ENCODE assay signal across 8 mouse cellular contexts in genomic region chr2:166153891-166154711, GRCm38 (mm10). TPM values are rescaled to one million over a fixed set of nuclear protein-coding genes. Genes with fewer than 3 reads are reported as not detected.
DNase-seq lines count a peak whose midpoint lies in the region; ATAC-seq and TF ChIP-seq lines count a peak whose summit lies in the region.

No protein-coding gene starts in this region.

- peak; percentile 6; the same call in 1 of the 2 replicates for ATAC-seq in lung, embryonic 16.5 days (ENCODE audit: low read depth)
- ATAC-seq in liver, embryonic 11.5 days (replicated peaks; ENCODE audit: low FRiP score) = no peak
- ATAC-seq in stomach, embryonic 14.5 days (ENCODE audit: insufficient number of reproducible peaks, insufficient read depth, low FRiP score, low read depth) = 0 out of 2 replicates have a peak, but pooled peaks have one; percentile 17

- H3K4me2 ChIP-seq in lung, embryonic 16.5 days (ENCODE audit: low read depth, low read length) = peak overlapping the region; percentile 100
- H3K4me2 ChIP-seq in liver, embryonic 11.5 days = peak overlapping the region; percentile 73
- peak overlapping the region; percentile 52 for H3K4me2 ChIP-seq in stomach, embryonic 14.5 days (replicated peaks; ENCODE audit: low read depth, low read length)

- WGBS in lung, embryonic 16.5 days = under 1% methylated on average over 51 of the region's 51 CpGs
- under 1% methylated on average over 51 of the region's 51 CpGs for WGBS in liver, embryonic 11.5 days
- whole genome bisulfite sequencing in stomach, embryonic 14.5 days = under 1% methylated on average over 51 of the region's 51 CpGs

- peaks cover 46% of the 10 kb centered on the region for H3K4me1 ChIP-seq in lung, embryonic 16.5 days (replicated peaks; ENCODE audit: control insufficient read depth, insufficient read depth, low read length)
- peaks cover 6% of the 10 kb centered on the region for H3K4me1 ChIP-seq in cortical plate, adult 2 months (ENCODE audit: control insufficient read depth, insufficient read depth, low read length)
- H3K4me1 ChIP-seq in liver, embryonic 11.5 days (replicated peaks; ENCODE audit: control insufficient read depth, insufficient read depth, low read length) = peaks cover 3% of the 10 kb centered on the region; the same call in 1 of the 2 replicates
- peaks cover 57% of the 10 kb centered on the region for H3K4me1 ChIP-seq in stomach, embryonic 14.5 days (ENCODE audit: control insufficient read depth, insufficient read depth, low read length)

- intact Hi-C loops in heart, postnatal 10 days (cut with DNase I) = loop anchor here (2.0 kb wide), 1 partner anchor 69 kb away; no protein-coding TSS in a partner anchor

- no peak for TF ChIP-seq CTCF in cortical plate, adult 2 months (IDR thresholded peaks at IDR 0.05; ENCODE audit: extremely low read depth, insufficient read depth, low read length)

- H3K9ac ChIP-seq in lung, embryonic 16.5 days (ENCODE audit: low read length) = peak overlapping the region; percentile 71
- H3K9ac ChIP-seq in liver, embryonic 11.5 days (ENCODE audit: low read depth, low read length) = peak overlapping the region; percentile 70
- peak overlapping the region; percentile 96 for H3K9ac ChIP-seq in stomach, embryonic 14.5 days (replicated peaks; ENCODE audit: low read depth, low read length)

- peaks cover 26% of the 10 kb centered on the region for H3K27me3 ChIP-seq in lung, embryonic 16.5 days (ENCODE audit: control insufficient read depth, insufficient read depth, low read depth, low read length)
- peaks cover 50% of the 10 kb centered on the region for H3K27me3 ChIP-seq in liver, embryonic 11.5 days (replicated peaks; ENCODE audit: control insufficient read depth, insufficient read depth, low read length)
- H3K27me3 ChIP-seq in stomach, embryonic 14.5 days (ENCODE audit: control insufficient read depth, insufficient read depth, low read length) = no peaks in the 10 kb centered on the region

- no peak for TF ChIP-seq POLR2A in cortical plate, adult 2 months (IDR thresholded peaks at IDR 0.05; ENCODE audit: extremely low read depth, insufficient read depth, low read length)

- H3K27ac ChIP-seq in lung, embryonic 16.5 days (ENCODE audit: low read length) = no peak overlapping the region
- peak overlapping the region; percentile 89 for H3K27ac ChIP-seq in cortical plate, adult 2 months (ENCODE audit: insufficient read depth, low read length)
- H3K27ac ChIP-seq in liver, embryonic 11.5 days (ENCODE audit: low read depth, low read length) = peak overlapping the region; percentile 76
- peak overlapping the region; percentile 97 for H3K27ac ChIP-seq in stomach, embryonic 14.5 days (ENCODE audit: low read length)

- H3K36me3 ChIP-seq in lung, embryonic 16.5 days (ENCODE audit: control insufficient read depth, insufficient read depth, low read length) = no peaks in the 10 kb centered on the region
- no peaks in the 10 kb centered on the region for H3K36me3 ChIP-seq in liver, embryonic 11.5 days (ENCODE audit: control insufficient read depth, insufficient read depth, low read length)
- no peaks in the 10 kb centered on the region for H3K36me3 ChIP-seq in stomach, embryonic 14.5 days (ENCODE audit: control insufficient read depth, insufficient read depth, low read length)

- H3K4me3 ChIP-seq in lung, embryonic 16.5 days (ENCODE audit: low read length) = peak overlapping the region; percentile 66
- H3K4me3 ChIP-seq in cortical plate, adult 2 months (ENCODE audit: insufficient read depth, low read length) = peak overlapping the region; percentile 53
- H3K4me3 ChIP-seq in liver, embryonic 11.5 days (ENCODE audit: low read depth, low read length) = peak overlapping the region; percentile 58
- H3K4me3 ChIP-seq in stomach, embryonic 14.5 days (ENCODE audit: low read depth, low read length) = peak overlapping the region; percentile 83

- no peaks in the 10 kb centered on the region for H3K9me3 ChIP-seq in lung, embryonic 16.5 days (ENCODE audit: control insufficient read depth, low read length)
- H3K9me3 ChIP-seq in liver, embryonic 11.5 days (ENCODE audit: control insufficient read depth, low read length) = no peaks in the 10 kb centered on the region
- H3K9me3 ChIP-seq in stomach, embryonic 14.5 days (ENCODE audit: control insufficient read depth, low read depth, low read length) = no peaks in the 10 kb centered on the region

- DNase-seq in lung, adult 18-20 months = no peak
- DNase-seq in heart, postnatal 10 days = peak; percentile 61
- DNase-seq in liver, embryonic 11.5 days (ENCODE audit: low spot score) = peak; percentile 69
- DNase-seq in right cerebral cortex, postnatal 10 days (ENCODE audit: low spot score in 2 of 2) = no peak
- no peak for DNase-seq in layer of hippocampus, postnatal 36 days

RNA-seq across cellular contexts. Expression of gene Sulf2, which starts 1.4 kb away (rescaled TPM):
- 23.8 and 28.2 TPM in 2 replicates for polyA plus RNA-seq in lung, embryonic 16.5 days (2015; fragmentation: Nextera tagmentation; extraction: Ambion mirVana)
- 69.5 and 75.0 TPM in 2 replicates for polyA plus RNA-seq in cortical plate, adult 2 months (2012; rRNA removed)
- total RNA-seq in heart, postnatal 10 days (2021) = 10 to 100 TPM; 84.5 to 88.7 TPM
- 30.3 and 32.4 TPM in 2 replicates for polyA plus RNA-seq in liver, embryonic 11.5 days (2014; fragmentation: Nextera tagmentation; extraction: Ambion mirVana)
- 233 and 235 TPM in 2 replicates for polyA plus RNA-seq in stomach, embryonic 14.5 days (2014; fragmentation: Nextera tagmentation; extraction: Ambion mirVana)
- total RNA-seq in layer of hippocampus, postnatal 36 days (2021) = 100 to 1,000 TPM; 110 to 111 TPM

Comparison
In these comparisons a context has a peak if more than half of its experiments do, and no peak if none do; other contexts are left out.
1. DNase-seq: peak in heart, postnatal 10 days (2 of 2) and liver, embryonic 11.5 days (single experiment); none in lung, adult 18-20 months (0 of 2), right cerebral cortex, postnatal 10 days (0 of 2) and layer of hippocampus, postnatal 36 days (0 of 2).
2. Peak in every context shown above with its lines, with median percentiles within 50 percentile points of each other: H3K4me2 ChIP-seq, H3K4me3 ChIP-seq and H3K9ac ChIP-seq.